Mouse (Mus musculus) hindbrain, embryonic 13.5 days (tissue): Measurements from ENCODE around the gene Zer1. TPM values are rescaled to one million over a fixed set of nuclear protein-coding genes. Genes with fewer than 3 reads are reported as not detected.
"Not testable (repeated sequence)": the region's sequence is repeated elsewhere in the genome, so short reads cannot be mapped to it uniquely, and the experiment has no call there.

Experiments used
- ATAC-seq: fragments of 200-750 bp; cut with Nextera tagmentation; 2 replicates; pipeline ENCODE4 v1.8.0; 2017; ENCODE audit warnings: moderate TSS enrichment; ENCODE audit not compliant: low FRiP score
- H3K27ac ChIP-seq: fragments of 300-500 bp; sonication (generic); 2 replicates; pipeline ENCODE4 v1.5.1; 2015; ENCODE audit warnings: inconsistent platforms, mild to moderate bottlenecking, moderate library complexity
- H3K27me3 ChIP-seq: fragments of 300-500 bp; sonication (generic); 2 replicates; pipeline ENCODE4 v1.6.1; 2015; ENCODE audit warnings: mild to moderate bottlenecking, inconsistent platforms
- H3K36me3 ChIP-seq: fragments of 300-500 bp; sonication (generic); 2 replicates; pipeline ENCODE4 v1.6.1; 2015; ENCODE audit warnings: mild to moderate bottlenecking, inconsistent platforms
- H3K4me1 ChIP-seq: fragments of 300-500 bp; sonication (generic); replicated peaks from 2 replicates; pipeline ENCODE4 v1.6.1; 2015; ENCODE audit warnings: inconsistent platforms
- H3K4me2 ChIP-seq: fragments of 300-500 bp; sonication (generic); 2 replicates; pipeline ENCODE4 v1.6.1; 2015; ENCODE audit warnings: inconsistent platforms, mild to moderate bottlenecking, moderate library complexity
- H3K4me3 ChIP-seq: fragments of 300-500 bp; sonication (generic); 2 replicates; pipeline ENCODE4 v1.5.1; 2015; ENCODE audit warnings: mild to moderate bottlenecking, inconsistent platforms
- H3K9ac ChIP-seq: fragments of 300-500 bp; sonication (generic); 2 replicates; pipeline ENCODE4 v1.6.1; 2015; ENCODE audit warnings: mild to moderate bottlenecking, inconsistent platforms
- H3K9me3 ChIP-seq: fragments of 300-500 bp; sonication (generic); 2 replicates; pipeline ENCODE4 v1.6.1; 2016; ENCODE audit warnings: inconsistent platforms
- WGBS: fragments of 180-500 bp; shearing (Covaris S2); methylation state at CpG from one replicate; pipeline ENCODE4 v1.1.7; 2015; 5-methylcytosine and 5-hydroxymethylcytosine counted together
- polyA plus RNA-seq: library from polyadenylated mRNA; unstranded; fragments of >200 nt; fragmentation: Nextera tagmentation; extraction: Ambion mirVana; gene quantifications from 2 replicates; pipeline ENCODE4 v1.2.1, GENCODE M21; 2015

Zer1 gene
- polyA plus RNA-seq, 1 experiment from 2014 or later = 14.1 TPM

- WGBS = 50% methylated on average over 12 of the region's 12 CpGs
- H3K36me3 ChIP-seq = no peaks in the 10 kb centered on the region
- ATAC-seq = no peak
- peaks cover 19% of the 10 kb centered on the region for H3K4me1 ChIP-seq
- H3K9me3 ChIP-seq = no peaks in the 10 kb centered on the region
- H3K9ac ChIP-seq = no peak within 1 kb of the TSS
- no peak within 1 kb of the TSS for H3K4me2 ChIP-seq
- H3K27ac ChIP-seq = no peak within 1 kb of the TSS
- peaks cover 12% of the 10 kb centered on the region; the same call in 1 of the 2 replicates for H3K27me3 ChIP-seq
- H3K4me3 ChIP-seq = no peak within 1 kb of the TSS
Observed at GRCm38 (mm10) chr2:30057223-30057904, 67.0 kb downstream of the Zer1 start, which contains the start of gene Set. Gene Set, plus strand, starts transcription at chr2:30057378.

- no peak overlapping the region for H3K4me3 ChIP-seq
- H3K27me3 ChIP-seq = peaks cover 12% of the 10 kb centered on the region; the same call in 1 of the 2 replicates
- no peaks in the 10 kb centered on the region for H3K9me3 ChIP-seq
- no peak overlapping the region for H3K9ac ChIP-seq
- H3K4me1 ChIP-seq = peaks cover 13% of the 10 kb centered on the region
- no peaks in the 10 kb centered on the region for H3K36me3 ChIP-seq
- no peak for ATAC-seq
- no peak overlapping the region for H3K27ac ChIP-seq
- H3K4me2 ChIP-seq = no peak overlapping the region
- WGBS = 87% methylated on average over 3 of the region's 3 CpGs
Observed at GRCm38 (mm10) chr2:30056736-30057135, 67.6 kb downstream of the Zer1 start.

GRCm38 (mm10) chr2:30055310-30055709 lies 69.1 kb downstream of the Zer1 start:
- not testable (repeated sequence) for H3K9ac ChIP-seq, H3K4me1 ChIP-seq, H3K4me2 ChIP-seq, H3K9me3 ChIP-seq, ATAC-seq, H3K36me3 ChIP-seq, H3K27ac ChIP-seq, H3K4me3 ChIP-seq
- H3K27me3 ChIP-seq = peaks cover 12% of the 10 kb centered on the region; the same call in 1 of the 2 replicates
- WGBS = 96% methylated on average over 3 of the region's 3 CpGs

GRCm38 (mm10) chr2:30051992-30052761 lies 72.2 kb downstream of the Zer1 start:
- H3K27ac ChIP-seq = no peak overlapping the region
- peaks cover 15% of the 10 kb centered on the region for H3K4me1 ChIP-seq
- no peaks in the 10 kb centered on the region for H3K36me3 ChIP-seq
- peaks cover 12% of the 10 kb centered on the region; the same call in 1 of the 2 replicates for H3K27me3 ChIP-seq
- H3K4me3 ChIP-seq = no peak overlapping the region
- WGBS = 46% methylated on average over 6 of the region's 6 CpGs
- no peak for ATAC-seq
- H3K9ac ChIP-seq = no peak overlapping the region
- no peaks in the 10 kb centered on the region for H3K9me3 ChIP-seq
- H3K4me2 ChIP-seq = no peak overlapping the region

GRCm38 (mm10) chr2:30049831-30050230 lies 74.6 kb downstream of the Zer1 start:
- H3K4me3 ChIP-seq = no peak overlapping the region
- peaks cover 15% of the 10 kb centered on the region for H3K4me1 ChIP-seq
- 0 out of 2 replicates have a peak overlapping the region, but pooled peaks have one; percentile 18 for H3K27ac ChIP-seq
- no peak for ATAC-seq
- H3K4me2 ChIP-seq = no peak overlapping the region
- no peaks in the 10 kb centered on the region for H3K9me3 ChIP-seq
- 92% methylated on average over 3 of the region's 3 CpGs for whole genome bisulfite sequencing
- H3K9ac ChIP-seq = no peak overlapping the region
- H3K27me3 ChIP-seq = peaks cover 12% of the 10 kb centered on the region; the same call in 1 of the 2 replicates
- H3K36me3 ChIP-seq = peaks cover 11% of the 10 kb centered on the region

- H3K9ac ChIP-seq = peak within 1 kb of the TSS; percentile 86
- peak; percentile 95 for ATAC-seq
- H3K4me2 ChIP-seq = peak within 1 kb of the TSS; percentile 64
- H3K27me3 ChIP-seq = peaks cover 9% of the 10 kb centered on the region; the same call in 1 of the 2 replicates
- H3K27ac ChIP-seq = peak within 1 kb of the TSS; percentile 96
- H3K36me3 ChIP-seq = peaks cover 15% of the 10 kb centered on the region
- 1% methylated on average over 54 of the region's 54 CpGs for WGBS
- peak within 1 kb of the TSS; percentile 72 for H3K4me3 ChIP-seq
- H3K9me3 ChIP-seq = no peaks in the 10 kb centered on the region
- H3K4me1 ChIP-seq = peaks cover 15% of the 10 kb centered on the region
Observed at GRCm38 (mm10) chr2:30048699-30049388, 75.5 kb downstream of the Zer1 start, which contains the start of gene Wdr34. Gene Wdr34, minus strand, starts transcription at chr2:30048881.

- peak overlapping the region; percentile 72 for H3K4me3 ChIP-seq
- peak overlapping the region; percentile 86 for H3K9ac ChIP-seq
- peak overlapping the region; percentile 64 for H3K4me2 ChIP-seq
- H3K36me3 ChIP-seq = peaks cover 15% of the 10 kb centered on the region
- H3K9me3 ChIP-seq = no peaks in the 10 kb centered on the region
- ATAC-seq = no peak
- peaks cover 15% of the 10 kb centered on the region for H3K4me1 ChIP-seq
- peaks cover 3% of the 10 kb centered on the region; the same call in 1 of the 2 replicates for H3K27me3 ChIP-seq
- WGBS = 53% methylated on average over 11 of the region's 11 CpGs
- peak overlapping the region; percentile 96 for H3K27ac ChIP-seq
Observed at GRCm38 (mm10) chr2:30048101-30048501, 76.3 kb downstream of the Zer1 start.

Other genes starting within 250 kb of the Zer1 start
- 70.3 and 78.3 TPM in 2 replicates for gene Odf2, start 235.4 kb downstream of the Zer1 start, polyA plus RNA-seq
- 75.2 and 82.1 TPM in 2 replicates for gene Gle1, start 189.2 kb downstream of the Zer1 start, polyA plus RNA-seq
- gene Sptan1, start 159.0 kb downstream of the Zer1 start, polyA plus RNA-seq = 192 and 203 TPM in 2 replicates
- gene Wdr34, start 75.7 kb downstream of the Zer1 start, polyA plus RNA-seq = 64.2 and 67.0 TPM in 2 replicates
- gene Set, start 67.2 kb downstream of the Zer1 start, polyA plus RNA-seq = 400 TPM in 2 replicates
- gene Pkn3, start 46.9 kb downstream of the Zer1 start, polyA plus RNA-seq = 1.9 and 2.3 TPM in 2 replicates
- gene Zdhhc12, start 30.9 kb downstream of the Zer1 start, polyA plus RNA-seq = 24.2 TPM in 2 replicates
- gene Tbc1d13, start 9.2 kb upstream of the Zer1 start, polyA plus RNA-seq = 11.9 and 14.6 TPM in 2 replicates
- 14.3 and 19.3 TPM in 2 replicates for gene Endog, start 46.9 kb upstream of the Zer1 start, polyA plus RNA-seq
- 58.1 and 58.4 TPM in 2 replicates for gene Spout1, start 53.9 kb upstream of the Zer1 start, polyA plus RNA-seq
- 14.5 and 14.8 TPM in 2 replicates for gene Kyat1, start 81.3 kb upstream of the Zer1 start, polyA plus RNA-seq
- gene Lrrc8a, start 113.1 kb upstream of the Zer1 start, polyA plus RNA-seq = 59.8 TPM in 2 replicates
- gene Gm28035, start 116.0 kb upstream of the Zer1 start, polyA plus RNA-seq = 0.10 and 0.36 TPM in 2 replicates
- 6.5 and 8.3 TPM in 2 replicates for gene Phyhd1, start 141.6 kb upstream of the Zer1 start, polyA plus RNA-seq
- not detected in 2 replicates for gene Gm28038, start 156.5 kb upstream of the Zer1 start, polyA plus RNA-seq
- 33.7 TPM in 2 replicates for gene Dolk, start 161.7 kb upstream of the Zer1 start, polyA plus RNA-seq
- 21.6 and 24.0 TPM in 2 replicates for gene Nup188, start 161.8 kb upstream of the Zer1 start, polyA plus RNA-seq
- 146 and 160 TPM in 2 replicates for gene Sh3glb2, start 234.8 kb upstream of the Zer1 start, polyA plus RNA-seq
- 27.0 and 33.1 TPM in 2 replicates for gene Miga2, start 239.6 kb upstream of the Zer1 start, polyA plus RNA-seq